Mouse (Mus musculus): Measurements from ENCODE around the gene Aicda. TPM values are rescaled to one million over a fixed set of nuclear protein-coding genes. Genes with fewer than 3 reads are reported as not detected.
"Not testable (repeated sequence)": the region's sequence is repeated elsewhere in the genome, so short reads cannot be mapped to it uniquely, and the experiment has no call there.

Aicda gene
- polyA plus RNA-seq (2015; fragmentation: Nextera tagmentation; extraction: Ambion mirVana): 0.18 and 0.19 TPM in 2 replicates

GRCm38 (mm10) chr6:122553606-122554005, at the start of gene Aicda:
Aicda (plus strand) TSS chr6:122553801.
- H3K9me3 ChIP-seq: no peaks in the 10 kb centered on the region
- no peaks in the 10 kb centered on the region; the same call in 1 of the 2 replicates for H3K4me1 ChIP-seq
- no peak for ATAC-seq (ENCODE audit: insufficient number of reproducible peaks, low FRiP score, low TSS enrichment, low read depth)
- H3K27me3 ChIP-seq: 0 out of 2 replicates have a peak, but pooled peaks cover 6% of the 10 kb centered on the region
- WGBS: 56% methylated on average over 9 of the region's 9 CpGs
- H3K27ac ChIP-seq: no peak within 1 kb of the TSS
- no peak within 1 kb of the TSS for H3K9ac ChIP-seq
- no peaks in the 10 kb centered on the region for H3K36me3 ChIP-seq
- no peak within 1 kb of the TSS for H3K4me2 ChIP-seq
- no peak within 1 kb of the TSS for H3K4me3 ChIP-seq

DNA sequence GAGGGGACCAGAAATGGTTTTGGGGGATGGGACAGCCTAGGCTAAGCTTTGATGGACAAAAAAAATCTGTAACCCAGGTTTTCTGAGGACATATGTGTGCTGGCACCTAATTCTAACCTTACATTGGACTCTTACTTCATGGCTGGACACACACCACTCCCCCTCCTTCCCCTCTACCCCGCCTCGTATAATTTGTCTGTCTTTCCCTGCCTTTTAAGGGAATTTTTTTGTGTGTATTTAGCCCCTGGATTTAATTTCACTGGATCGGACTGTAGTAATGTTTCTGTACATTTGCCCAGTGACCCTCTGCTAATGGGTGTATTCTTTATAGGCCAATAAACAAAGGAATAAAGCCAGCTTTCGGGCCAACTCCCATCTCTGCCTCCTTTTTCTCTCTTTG, 48.6 kb upstream of the Aicda start:
- peaks cover 8% of the 10 kb centered on the region; the same call in 1 of the 2 replicates for H3K4me1 ChIP-seq
- no peaks in the 10 kb centered on the region for H3K27me3 ChIP-seq
- H3K4me3 ChIP-seq: no peak overlapping the region
- H3K4me2 ChIP-seq: no peak overlapping the region
- no peak overlapping the region for H3K9ac ChIP-seq
- H3K27ac ChIP-seq: no peak overlapping the region
- no peak for ATAC-seq (ENCODE audit: insufficient number of reproducible peaks, low FRiP score, low TSS enrichment, low read depth)
- 41% methylated on average over 4 of the region's 4 CpGs for WGBS
- H3K36me3 ChIP-seq: no peaks in the 10 kb centered on the region
- no peaks in the 10 kb centered on the region for H3K9me3 ChIP-seq

GRCm38 (mm10) chr6:122505545-122505944, 48.1 kb upstream of the Aicda start, which contains the start of gene Mfap5:
Mfap5 (plus strand) TSS chr6:122505845.
- Histone ChIP-seq H3K4me3 (no peak within 1 kb of the TSS), H3K36me3 (no peaks in the 10 kb centered on the region), H3K4me1 (peaks cover 8% of the 10 kb centered on the region; the same call in 1 of the 2 replicates), H3K27ac (no peak within 1 kb of the TSS), H3K27me3 (no peaks in the 10 kb centered on the region), H3K9me3 (no peaks in the 10 kb centered on the region), H3K9ac (no peak within 1 kb of the TSS), H3K4me2 (no peak within 1 kb of the TSS)
- no peak for ATAC-seq (ENCODE audit: insufficient number of reproducible peaks, low FRiP score, low TSS enrichment, low read depth)
- 77% methylated on average over 3 of the region's 3 CpGs for WGBS

GRCm38 (mm10) chr6:122508494-122508893, 45.1 kb upstream of the Aicda start:
- 45% methylated on average over 8 of the region's 8 CpGs for WGBS
- Histone ChIP-seq H3K27ac (0 out of 2 replicates have a peak overlapping the region, but pooled peaks have one; percentile 38), H3K4me3 (no peak overlapping the region), H3K4me2 (no peak overlapping the region), H3K9me3 (no peaks in the 10 kb centered on the region), H3K36me3 (no peaks in the 10 kb centered on the region), H3K4me1 (peaks cover 8% of the 10 kb centered on the region; the same call in 1 of the 2 replicates), H3K27me3 (no peaks in the 10 kb centered on the region), H3K9ac (no peak overlapping the region)
- no peak for ATAC-seq (ENCODE audit: insufficient number of reproducible peaks, low FRiP score, low TSS enrichment, low read depth)

- no peaks in the 10 kb centered on the region for H3K27me3 ChIP-seq
- no peak overlapping the region for H3K4me2 ChIP-seq
- ATAC-seq (ENCODE audit: insufficient number of reproducible peaks, low FRiP score, low TSS enrichment, low read depth): 0 out of 2 replicates have a peak, but pooled peaks have one; percentile 28
- 58% methylated on average over 12 of the region's 12 CpGs for WGBS
- H3K4me3 ChIP-seq: no peak overlapping the region
- no peak overlapping the region for H3K27ac ChIP-seq
- H3K36me3 ChIP-seq: no peaks in the 10 kb centered on the region
- H3K9ac ChIP-seq: no peak overlapping the region
- peaks cover 8% of the 10 kb centered on the region; the same call in 1 of the 2 replicates for H3K4me1 ChIP-seq
- H3K9me3 ChIP-seq: no peaks in the 10 kb centered on the region
Measured at GRCm38 (mm10) chr6:122512914-122513878, 40.4 kb upstream of the Aicda start.

- 73% methylated on average over 3 of the region's 3 CpGs for WGBS
- Histone ChIP-seq H3K4me3 (no peak overlapping the region), H3K4me2 (no peak overlapping the region), H3K27ac (no peak overlapping the region), H3K27me3 (no peaks in the 10 kb centered on the region), H3K36me3 (no peaks in the 10 kb centered on the region), H3K9ac (no peak overlapping the region), H3K9me3 (no peaks in the 10 kb centered on the region), H3K4me1 (no peaks in the 10 kb centered on the region)
- no peak for ATAC-seq (ENCODE audit: insufficient number of reproducible peaks, low FRiP score, low TSS enrichment, low read depth)
Measured at GRCm38 (mm10) chr6:122514312-122514711, 39.3 kb upstream of the Aicda start.

DNA sequence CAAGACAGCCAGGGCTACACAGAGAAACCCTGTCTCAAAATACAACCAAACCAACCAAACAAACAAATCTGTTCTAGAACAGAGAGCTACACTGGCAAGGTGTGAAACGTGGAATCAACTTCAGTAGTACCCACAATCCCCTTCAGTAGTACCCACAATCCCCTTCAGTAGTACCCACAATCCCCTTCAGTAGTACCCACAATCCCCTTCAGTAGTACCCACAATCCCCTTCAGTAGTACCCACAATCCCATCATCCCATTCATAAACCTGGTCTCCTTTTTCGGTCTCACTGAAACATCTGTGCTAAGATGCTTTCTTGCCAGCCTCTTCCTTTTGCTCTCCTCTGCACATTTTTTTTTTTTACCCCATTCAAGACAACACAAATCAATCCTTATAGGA, 37.8 kb upstream of the Aicda start:
- H3K4me3 ChIP-seq; H3K9me3 ChIP-seq; H3K36me3 ChIP-seq; H3K4me2 ChIP-seq; ATAC-seq (ENCODE audit: insufficient number of reproducible peaks, low FRiP score, low TSS enrichment, low read depth); H3K4me1 ChIP-seq; H3K27me3 ChIP-seq; H3K9ac ChIP-seq; H3K27ac ChIP-seq: not testable (repeated sequence)
- 90% methylated on average over 2 of the region's 2 CpGs for WGBS

DNA sequence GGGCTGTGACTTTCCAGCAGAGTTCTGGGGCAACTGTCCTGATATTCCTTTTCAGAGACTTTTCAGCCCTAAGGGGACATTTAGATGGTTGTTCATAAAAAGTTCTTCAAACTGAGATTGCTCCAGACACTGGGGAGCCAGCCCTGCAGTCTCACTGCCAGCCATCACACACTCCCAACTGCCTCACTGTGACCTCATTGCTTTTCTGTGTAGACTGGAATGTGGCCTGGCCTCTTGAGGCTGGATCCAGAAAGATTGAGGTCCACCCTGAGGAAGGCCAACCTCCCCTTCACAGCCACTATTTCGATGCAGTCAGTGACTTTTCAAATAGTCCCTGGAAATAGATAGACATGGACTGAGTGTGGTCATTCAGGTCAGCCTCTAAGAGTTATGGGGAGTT, 35.9 kb upstream of the Aicda start:
- H3K9me3 ChIP-seq: no peaks in the 10 kb centered on the region
- ATAC-seq (ENCODE audit: insufficient number of reproducible peaks, low FRiP score, low TSS enrichment, low read depth): no peak
- no peaks in the 10 kb centered on the region for H3K36me3 ChIP-seq
- no peak overlapping the region for H3K9ac ChIP-seq
- H3K27ac ChIP-seq: no peak overlapping the region
- 71% methylated on average over 1 of the region's 1 CpGs for WGBS
- no peaks in the 10 kb centered on the region for H3K4me1 ChIP-seq
- no peak overlapping the region for H3K4me2 ChIP-seq
- no peak overlapping the region for H3K4me3 ChIP-seq
- no peaks in the 10 kb centered on the region for H3K27me3 ChIP-seq

- Histone ChIP-seq H3K4me1 (no peaks in the 10 kb centered on the region; the same call in 1 of the 2 replicates), H3K27ac (no peak overlapping the region), H3K9me3 (no peaks in the 10 kb centered on the region), H3K36me3 (no peaks in the 10 kb centered on the region), H3K4me3 (no peak overlapping the region), H3K27me3 (no peaks in the 10 kb centered on the region), H3K9ac (no peak overlapping the region), H3K4me2 (no peak overlapping the region)
- ATAC-seq (ENCODE audit: insufficient number of reproducible peaks, low FRiP score, low TSS enrichment, low read depth): no peak
- 31% methylated on average over 2 of the region's 2 CpGs for whole genome bisulfite sequencing
Measured at GRCm38 (mm10) chr6:122519384-122519783, 34.2 kb upstream of the Aicda start.

DNA sequence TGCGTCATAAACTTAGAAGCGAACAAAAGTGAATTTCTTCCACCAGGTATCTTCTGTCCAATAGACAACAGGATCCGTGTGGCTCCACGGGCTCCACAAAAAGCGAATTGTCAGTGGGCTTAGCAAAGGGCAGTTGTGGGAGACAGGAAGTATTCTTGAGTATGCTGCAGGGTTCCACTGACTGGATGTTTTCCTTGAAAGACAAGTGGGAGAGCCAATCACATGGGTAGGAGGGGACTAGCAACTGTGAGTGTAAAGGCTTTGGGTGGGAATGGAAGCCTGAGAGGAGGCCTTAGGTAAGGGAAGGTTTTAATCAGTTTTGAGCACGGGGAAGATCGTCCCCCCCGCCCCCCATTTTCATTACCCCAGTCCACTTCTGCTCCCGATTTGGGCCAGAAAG, 31.0 kb upstream of the Aicda start:
- no peak for ATAC-seq (ENCODE audit: insufficient number of reproducible peaks, low FRiP score, low TSS enrichment, low read depth)
- no peak overlapping the region for H3K27ac ChIP-seq
- 55% methylated on average over 9 of the region's 9 CpGs for WGBS
- H3K27me3 ChIP-seq: no peaks in the 10 kb centered on the region
- H3K9ac ChIP-seq: no peak overlapping the region
- no peak overlapping the region for H3K4me3 ChIP-seq
- H3K36me3 ChIP-seq: no peaks in the 10 kb centered on the region
- no peak overlapping the region for H3K4me2 ChIP-seq
- no peaks in the 10 kb centered on the region; the same call in 1 of the 2 replicates for H3K4me1 ChIP-seq
- H3K9me3 ChIP-seq: no peaks in the 10 kb centered on the region

DNA sequence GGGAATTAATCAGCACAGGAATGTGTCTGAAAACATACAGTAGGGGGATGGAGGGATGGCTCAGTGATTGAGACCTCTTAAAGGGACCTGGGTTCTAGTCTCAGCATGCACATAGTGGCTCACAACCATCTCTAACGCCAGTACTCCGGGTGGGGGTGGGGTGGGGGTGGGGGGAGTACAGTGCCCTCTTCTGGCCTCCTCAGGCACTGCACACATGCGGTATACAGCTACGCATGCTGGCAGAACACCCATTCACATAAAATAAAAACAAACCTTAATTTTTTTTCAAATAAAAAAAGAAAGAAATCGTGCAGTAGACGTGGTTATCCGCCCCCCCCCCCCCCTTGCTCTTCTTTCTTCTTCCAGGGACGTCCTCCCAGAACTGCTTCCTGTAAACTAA, 30.3 kb upstream of the Aicda start:
- H3K27ac ChIP-seq: no peak overlapping the region
- H3K4me3 ChIP-seq: no peak overlapping the region
- ATAC-seq (ENCODE audit: insufficient number of reproducible peaks, low FRiP score, low TSS enrichment, low read depth): no peak
- H3K36me3 ChIP-seq: no peaks in the 10 kb centered on the region
- no peak overlapping the region for H3K4me2 ChIP-seq
- 80% methylated on average over 8 of the region's 8 CpGs for WGBS
- no peaks in the 10 kb centered on the region for H3K27me3 ChIP-seq
- H3K4me1 ChIP-seq: no peaks in the 10 kb centered on the region; the same call in 1 of the 2 replicates
- H3K9ac ChIP-seq: no peak overlapping the region
- H3K9me3 ChIP-seq: no peaks in the 10 kb centered on the region

- no peaks in the 10 kb centered on the region; the same call in 1 of the 2 replicates for H3K4me1 ChIP-seq
- WGBS: 30% methylated on average over 12 of the region's 12 CpGs
- no peaks in the 10 kb centered on the region for H3K9me3 ChIP-seq
- ATAC-seq (ENCODE audit: insufficient number of reproducible peaks, low FRiP score, low TSS enrichment, low read depth): no peak
- no peak overlapping the region for H3K4me3 ChIP-seq
- no peak overlapping the region for H3K4me2 ChIP-seq
- no peaks in the 10 kb centered on the region for H3K36me3 ChIP-seq
- no peak overlapping the region for H3K27ac ChIP-seq
- H3K9ac ChIP-seq: no peak overlapping the region
- H3K27me3 ChIP-seq: no peaks in the 10 kb centered on the region
Measured at GRCm38 (mm10) chr6:122527596-122527995, 26.0 kb upstream of the Aicda start.
